Mouse (Mus musculus) hindbrain, embryonic 14.5 days (tissue): Measurements from ENCODE around the gene Slc10a7. TPM values are rescaled to one million over a fixed set of nuclear protein-coding genes. Genes with fewer than 3 reads are reported as not detected.

Experiments used
- ATAC-seq: fragments of 200-750 bp; cut with Nextera tagmentation; 2 replicates; pipeline ENCODE4 v1.8.0; 2017; ENCODE audit warnings: moderate number of reproducible peaks, mild to moderate bottlenecking, moderate TSS enrichment, moderate library complexity; ENCODE audit not compliant: low FRiP score
- DNase-seq: peaks from one replicate; pipeline ENCODE4 v3.0.0-alpha.2; 2015; ENCODE audit warnings: low spot score
- H3K27ac ChIP-seq: fragments of 300-500 bp; sonication (generic); 2 replicates; pipeline ENCODE4 v1.5.1; 2014; ENCODE audit warnings: mild to moderate bottlenecking, moderate library complexity
- H3K27me3 ChIP-seq: fragments of 300-500 bp; sonication (generic); 2 replicates; pipeline ENCODE4 v1.6.1; 2014; ENCODE audit warnings: mild to moderate bottlenecking, low read length, mixed read lengths; ENCODE audit not compliant: control insufficient read depth, insufficient read depth
- H3K36me3 ChIP-seq: fragments of 300-500 bp; sonication (generic); replicated peaks from 2 replicates; pipeline ENCODE4 v1.6.1; 2014; ENCODE audit not compliant: control insufficient read depth, insufficient read depth
- H3K4me1 ChIP-seq: fragments of 300-500 bp; sonication (generic); replicated peaks from 2 replicates; pipeline ENCODE4 v1.6.1; 2014; ENCODE audit warnings: antibody characterized with exemption, low read length, mixed read lengths; ENCODE audit not compliant: control insufficient read depth, insufficient read depth
- H3K4me2 ChIP-seq: fragments of 300-500 bp; sonication (generic); replicated peaks from 2 replicates; pipeline ENCODE4 v1.6.1; 2014; ENCODE audit warnings: mild to moderate bottlenecking, moderate library complexity
- H3K4me3 ChIP-seq: fragments of 300-500 bp; sonication (generic); replicated peaks from 2 replicates; pipeline ENCODE4 v1.5.1; 2014; ENCODE audit warnings: mild to moderate bottlenecking, low read length
- H3K9ac ChIP-seq: fragments of 300-500 bp; sonication (generic); 2 replicates; pipeline ENCODE4 v1.6.1; 2014
- H3K9me3 ChIP-seq: fragments of 300-500 bp; sonication (generic); 2 replicates; pipeline ENCODE4 v1.6.1; 2016; ENCODE audit warnings: low read length; ENCODE audit not compliant: control insufficient read depth
- WGBS: fragments of 180-500 bp; shearing (Covaris S2); extraction: QIAGEN DNeasy Blood & Tissue Kit; methylation state at CpG from one replicate; pipeline ENCODE4 v1.1.7; 2014; 5-methylcytosine and 5-hydroxymethylcytosine counted together
- polyA plus RNA-seq: library from polyadenylated mRNA; unstranded; fragments of >200 nt; fragmentation: Nextera tagmentation; extraction: Ambion mirVana; gene quantifications from 2 replicates; pipeline ENCODE4 v1.2.1, GENCODE M21; 2014

Slc10a7 gene
- polyA plus RNA-seq, 1 experiment from 2014 or later: 6.4 TPM

DNA sequence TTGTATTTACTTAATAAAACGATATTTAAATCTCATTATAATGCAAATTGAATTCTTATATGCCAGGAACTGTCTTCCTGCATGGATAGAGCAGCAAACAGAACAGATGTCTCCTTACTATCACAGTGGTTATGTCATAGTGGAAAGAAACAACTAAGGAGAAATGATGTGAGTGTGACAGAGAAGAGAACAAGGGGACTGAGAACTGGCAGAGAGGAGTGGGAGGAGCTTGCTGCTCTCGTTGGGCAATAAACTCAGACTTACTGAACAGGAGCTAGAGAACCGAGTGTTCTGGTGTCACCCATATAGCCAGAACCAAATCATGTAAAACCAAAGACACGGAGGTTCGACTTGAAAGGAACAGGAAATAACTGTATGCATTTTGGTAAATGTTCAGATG is 158.3 kb downstream of the Slc10a7 start:
- Histone ChIP-seq H3K36me3 (no peaks in the 10 kb centered on the region), H3K4me1 (no peaks in the 10 kb centered on the region), H3K4me2 (no peak overlapping the region), H3K27me3 (no peaks in the 10 kb centered on the region), H3K9ac (no peak overlapping the region), H3K9me3 (no peaks in the 10 kb centered on the region), H3K4me3 (no peak overlapping the region), H3K27ac (no peak overlapping the region)
- 83% methylated on average over 5 of the region's 5 CpGs for WGBS
- ATAC-seq: no peak
- no peak for DNase-seq

GRCm38 (mm10) chr8:78668206-78668605 is 159.1 kb downstream of the Slc10a7 start:
- no peak for ATAC-seq
- H3K27ac ChIP-seq: no peak overlapping the region
- H3K36me3 ChIP-seq: no peaks in the 10 kb centered on the region
- no peaks in the 10 kb centered on the region for H3K27me3 ChIP-seq
- H3K9me3 ChIP-seq: no peaks in the 10 kb centered on the region
- WGBS: 73% methylated on average over 5 of the region's 5 CpGs
- no peaks in the 10 kb centered on the region for H3K4me1 ChIP-seq
- H3K9ac ChIP-seq: no peak overlapping the region
- DNase-seq: no peak
- H3K4me2 ChIP-seq: no peak overlapping the region
- H3K4me3 ChIP-seq: no peak overlapping the region

DNA sequence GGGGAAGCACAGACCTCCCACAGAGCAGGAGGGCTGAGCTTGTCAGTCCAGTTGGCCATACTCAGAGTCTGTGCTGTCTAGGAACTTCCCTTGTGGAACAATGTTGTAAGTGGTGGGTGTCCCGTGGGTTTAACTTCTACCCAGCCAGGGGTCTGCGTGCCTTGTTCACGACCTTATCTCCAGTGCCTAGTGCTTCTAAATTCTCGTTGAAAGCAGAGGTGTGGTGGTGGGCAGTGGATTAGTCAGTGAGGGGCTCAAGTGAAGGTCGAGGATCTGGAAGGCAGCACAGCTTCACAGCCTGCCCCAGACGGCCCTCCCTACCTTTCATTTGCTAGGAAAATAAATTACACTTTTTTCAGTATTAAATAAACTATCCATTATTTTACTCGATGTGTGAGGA is 161.1 kb downstream of the Slc10a7 start:
- H3K4me1 ChIP-seq: no peaks in the 10 kb centered on the region
- H3K27me3 ChIP-seq: no peaks in the 10 kb centered on the region
- ATAC-seq (no peak), DNase-seq (no peak)
- H3K9me3 ChIP-seq: no peaks in the 10 kb centered on the region
- H3K9ac ChIP-seq: no peak overlapping the region
- H3K4me3 ChIP-seq: no peak overlapping the region
- WGBS: 96% methylated on average over 7 of the region's 7 CpGs
- no peak overlapping the region for H3K4me2 ChIP-seq
- no peaks in the 10 kb centered on the region for H3K36me3 ChIP-seq
- H3K27ac ChIP-seq: no peak overlapping the region

DNA sequence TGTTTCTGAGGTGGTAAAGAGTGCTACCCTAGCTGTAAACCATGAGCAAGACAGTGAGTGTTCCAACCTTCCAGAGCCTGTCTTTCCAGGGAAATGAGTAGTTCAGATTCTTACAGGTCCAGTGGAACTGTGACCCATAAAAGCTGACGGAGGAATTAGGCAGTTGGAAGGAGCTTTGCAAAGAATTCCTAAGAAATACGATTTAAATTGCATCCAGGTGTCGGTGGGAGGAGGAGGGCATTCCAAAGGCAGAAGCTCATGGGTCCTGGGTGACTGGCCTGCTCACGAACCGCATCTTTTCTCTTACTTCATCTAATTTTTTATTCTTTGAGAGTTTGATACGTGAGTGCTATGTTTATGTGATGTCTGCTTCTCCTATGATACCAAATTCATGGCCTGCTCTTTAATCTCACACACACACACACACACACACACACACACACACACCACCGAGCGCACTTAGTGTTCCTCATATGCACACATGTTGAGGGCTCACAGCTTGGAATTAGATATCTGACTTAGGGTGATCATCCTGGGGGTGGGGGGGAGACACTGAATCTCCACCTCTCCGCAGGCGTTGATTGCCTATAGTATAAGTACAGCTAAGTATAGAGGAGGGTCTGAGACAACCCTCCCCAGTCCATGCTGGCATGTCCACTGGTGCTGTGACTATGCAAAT is 169.5 kb downstream of the Slc10a7 start:
- Histone ChIP-seq H3K27ac (no peak overlapping the region), H3K9ac (no peak overlapping the region), H3K4me2 (no peak overlapping the region), H3K4me3 (no peak overlapping the region), H3K36me3 (no peaks in the 10 kb centered on the region; the same call in 1 of the 2 replicates), H3K9me3 (0 out of 2 replicates have a peak, but pooled peaks cover 5% of the 10 kb centered on the region), H3K27me3 (no peaks in the 10 kb centered on the region), H3K4me1 (no peaks in the 10 kb centered on the region)
- ATAC-seq (no peak), DNase-seq (no peak)
- 81% methylated on average over 10 of the region's 10 CpGs for WGBS

GRCm38 (mm10) chr8:78690795-78691194 is 181.6 kb downstream of the Slc10a7 start:
- Histone ChIP-seq H3K4me1 (peaks cover 9% of the 10 kb centered on the region; the same call in 1 of the 2 replicates), H3K4me3 (no peak overlapping the region), H3K9ac (no peak overlapping the region), H3K27me3 (no peaks in the 10 kb centered on the region), H3K9me3 (no peaks in the 10 kb centered on the region), H3K4me2 (no peak overlapping the region), H3K27ac (0 out of 2 replicates have a peak overlapping the region, but pooled peaks have one; percentile 32), H3K36me3 (no peaks in the 10 kb centered on the region)
- 30% methylated on average over 10 of the region's 10 CpGs for WGBS
- ATAC-seq: peak; percentile 78
- DNase-seq: no peak

DNA sequence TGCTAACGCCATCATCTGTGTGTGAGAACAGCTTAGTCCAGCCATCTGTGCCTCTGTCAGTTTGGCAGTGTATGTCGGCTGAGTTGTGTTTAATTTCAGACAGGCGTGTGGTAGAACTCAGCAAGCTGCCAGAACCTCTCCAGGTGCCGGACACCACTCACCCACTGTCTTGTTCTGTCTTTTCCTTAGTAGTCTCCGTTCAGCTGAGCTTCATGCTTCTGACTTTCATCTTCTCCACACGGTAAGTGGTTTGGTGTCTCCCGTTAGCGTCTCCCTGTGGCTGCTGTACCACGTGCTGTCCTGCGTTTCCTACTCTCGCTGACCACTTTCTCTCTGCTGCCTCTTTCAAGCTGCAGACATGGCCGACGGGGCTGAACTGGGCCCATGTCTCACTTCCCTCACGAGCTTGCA is 189.2 kb downstream of the Slc10a7 start:
- no peak overlapping the region for H3K4me3 ChIP-seq
- no peaks in the 10 kb centered on the region for H3K9me3 ChIP-seq
- WGBS: 97% methylated on average over 14 of the region's 14 CpGs
- no peak overlapping the region for H3K27ac ChIP-seq
- no peaks in the 10 kb centered on the region for H3K4me1 ChIP-seq
- H3K4me2 ChIP-seq: no peak overlapping the region
- no peak for ATAC-seq
- H3K27me3 ChIP-seq: no peaks in the 10 kb centered on the region
- no peaks in the 10 kb centered on the region for H3K36me3 ChIP-seq
- no peak for DNase-seq
- no peak overlapping the region for H3K9ac ChIP-seq

DNA sequence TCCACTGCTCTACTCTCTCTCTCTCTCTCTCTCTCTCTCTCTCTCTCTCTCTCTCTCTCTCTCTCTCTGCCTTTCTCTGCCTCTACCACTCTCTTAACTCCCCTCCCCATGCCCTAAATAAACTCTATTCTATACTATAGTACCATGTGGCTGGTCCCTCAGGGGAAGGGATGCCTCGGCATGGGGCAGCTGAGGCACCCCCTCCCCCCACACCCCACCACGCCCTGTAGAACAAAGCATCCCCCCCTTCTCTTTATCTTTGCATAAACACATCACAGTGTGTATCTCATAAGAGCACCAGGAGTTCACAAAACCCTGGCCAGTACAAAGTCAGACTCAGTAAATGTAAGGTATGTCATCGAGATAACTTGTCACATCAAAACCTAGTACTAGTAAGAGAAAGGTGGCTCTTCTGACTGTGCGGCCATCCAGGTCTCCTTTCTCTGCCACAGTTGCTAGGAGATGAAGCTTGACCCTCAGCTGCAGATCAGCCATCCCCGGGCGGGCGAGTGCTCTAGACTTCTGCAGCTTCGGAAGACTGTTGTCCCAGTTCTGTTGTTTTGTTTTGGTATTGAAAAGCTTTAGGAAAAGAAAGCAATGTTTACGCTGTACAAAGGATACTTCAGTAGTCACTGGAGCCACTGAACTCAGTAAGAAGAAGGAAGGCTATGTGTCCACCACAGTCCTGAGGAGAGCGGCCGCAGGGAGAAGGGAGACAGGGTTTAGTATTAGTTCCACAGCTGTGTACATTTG is 194.1 kb downstream of the Slc10a7 start:
- Histone ChIP-seq H3K27me3 (no peaks in the 10 kb centered on the region), H3K4me3 (no peak overlapping the region), H3K9me3 (no peaks in the 10 kb centered on the region), H3K9ac (no peak overlapping the region; the same call in 1 of the 2 replicates), H3K4me1 (no peaks in the 10 kb centered on the region), H3K4me2 (no peak overlapping the region), H3K27ac (no peak overlapping the region), H3K36me3 (no peaks in the 10 kb centered on the region)
- DNase-seq (no peak), ATAC-seq (no peak)
- WGBS: 25% methylated on average over 11 of the region's 11 CpGs

DNA sequence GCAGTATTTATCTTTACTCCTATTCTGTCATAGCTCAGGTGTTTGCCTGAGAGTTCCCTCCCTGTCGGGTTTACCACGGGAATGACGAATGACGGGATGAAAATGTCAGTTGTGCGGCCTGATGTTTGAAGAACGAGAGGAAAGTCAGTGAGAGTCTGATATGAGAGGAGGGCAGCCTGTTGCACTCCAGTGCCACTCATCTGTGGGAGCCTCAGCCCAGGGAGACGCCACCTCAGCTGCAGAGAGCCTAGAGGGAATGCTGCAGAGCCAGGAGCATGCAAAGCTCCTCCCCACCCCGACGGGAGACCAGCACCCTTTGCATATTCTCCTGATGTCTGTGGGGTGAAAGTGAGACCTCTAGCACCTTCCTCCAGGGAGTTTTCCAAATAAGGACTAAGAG is 196.8 kb downstream of the Slc10a7 start:
- Histone ChIP-seq H3K9ac (no peak overlapping the region), H3K4me3 (no peak overlapping the region), H3K4me1 (peaks cover 7% of the 10 kb centered on the region; the same call in 1 of the 2 replicates), H3K9me3 (no peaks in the 10 kb centered on the region), H3K36me3 (no peaks in the 10 kb centered on the region), H3K27me3 (no peaks in the 10 kb centered on the region), H3K27ac (no peak overlapping the region), H3K4me2 (no peak overlapping the region)
- 64% methylated on average over 9 of the region's 9 CpGs for WGBS
- DNase-seq (no peak), ATAC-seq (no peak)

DNA sequence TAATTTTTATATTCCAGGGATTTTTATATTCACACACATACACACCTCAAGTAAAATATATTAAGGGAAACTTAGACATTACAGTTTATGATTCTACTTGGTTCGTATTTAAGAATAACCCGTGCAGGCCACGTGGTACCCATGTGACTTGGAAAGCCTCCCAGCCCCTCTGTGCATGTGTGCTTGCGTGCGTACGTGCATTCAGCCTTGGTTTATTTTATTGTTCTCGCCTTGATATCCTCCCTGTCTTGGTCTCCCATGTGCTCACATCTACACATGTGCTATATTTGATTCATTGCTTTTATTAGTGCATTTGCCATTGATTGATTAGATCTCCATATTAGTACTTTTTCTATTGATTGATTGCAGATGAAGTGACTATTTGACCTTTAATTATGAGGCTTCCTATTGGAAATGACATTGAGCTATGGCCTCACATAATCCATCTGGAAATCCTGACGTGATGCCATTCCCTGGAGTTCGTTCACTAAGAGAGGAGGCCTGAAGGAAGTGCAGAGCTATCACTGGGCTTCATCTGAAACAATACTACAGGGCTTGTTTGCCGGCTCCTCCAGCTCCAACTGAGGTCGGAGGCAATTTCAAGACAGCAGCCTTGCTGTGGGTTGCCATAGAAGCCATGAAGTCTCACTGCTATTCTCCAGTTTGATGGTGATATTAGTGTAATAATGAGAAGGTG is 200.9 kb downstream of the Slc10a7 start:
- H3K27ac ChIP-seq: no peak overlapping the region

More for the DNA sequence above, 200.9 kb downstream of the Slc10a7 start:
- Histone ChIP-seq H3K4me3 (no peak overlapping the region), H3K4me2 (no peak overlapping the region), H3K4me1 (peaks cover 7% of the 10 kb centered on the region; the same call in 1 of the 2 replicates), H3K9ac (no peak overlapping the region), H3K9me3 (no peaks in the 10 kb centered on the region), H3K36me3 (no peaks in the 10 kb centered on the region), H3K27me3 (no peaks in the 10 kb centered on the region)
- ATAC-seq (peak; percentile 75; the same call in 1 of the 2 replicates), DNase-seq (no peak)
- 53% methylated on average over 11 of the region's 11 CpGs for WGBS
